Mouse (Mus musculus): ENCODE data around the gene Efcab11. TPM values are rescaled to one million over a fixed set of nuclear protein-coding genes. Genes with fewer than 3 reads are reported as not detected.

The Efcab11 gene
- 1 to 10 TPM; 1.6 to 2.2 TPM for polyA plus RNA-seq (2017; shearing (Covaris generic))

GRCm38 (mm10) chr12:99884269-99885261 lies at the start of gene Efcab11, which contains the start of gene Tdp1:
Gene Efcab11, minus strand, starts transcription at chr12:99884439.
Gene Tdp1, plus strand, starts transcription at chr12:99884517.

Other genes with a start within 250 kb of the Efcab11 start
- 10 to 100 TPM; 15.2 to 31.5 TPM for gene Tdp1, start 78 bp upstream of the Efcab11 start, polyA plus RNA-seq (2017; shearing (Covaris generic))
- not detected for gene Kcnk13, start 80.1 kb upstream of the Efcab11 start, polyA plus RNA-seq (2017; shearing (Covaris generic))
- 100 to 1,000 TPM; 147 to 186 TPM for gene Psmc1, start 225.7 kb upstream of the Efcab11 start, polyA plus RNA-seq (2017; shearing (Covaris generic))

Data from inflammation-experienced regulatory T-cells (primary cell).